Mouse (Mus musculus) kidney, embryonic 16.5 days (tissue): ENCODE results near the gene Nacc2. TPM values are rescaled to one million over a fixed set of nuclear protein-coding genes. Genes with fewer than 3 reads are reported as not detected.

ENCODE experiments used
- ATAC-seq: fragments of 200-750 bp; cut with Nextera tagmentation; 2 replicates; pipeline ENCODE4 v1.8.0; 2017; ENCODE audit warnings: moderate TSS enrichment; ENCODE audit not compliant: low FRiP score, low TSS enrichment
- H3K27ac ChIP-seq: fragments of 300-500 bp; sonication (generic); 2 replicates; pipeline ENCODE4 v1.5.1; 2014; ENCODE audit warnings: low read length
- H3K27me3 ChIP-seq: fragments of 300-500 bp; sonication (generic); 2 replicates; pipeline ENCODE4 v1.6.1; 2014; ENCODE audit warnings: low read length, control low read depth, mixed read lengths; ENCODE audit not compliant: insufficient read depth
- H3K36me3 ChIP-seq: fragments of 300-500 bp; sonication (generic); 2 replicates; pipeline ENCODE4 v1.6.1; 2014; ENCODE audit warnings: low read length, control low read depth, mixed read lengths; ENCODE audit not compliant: insufficient read depth
- H3K4me1 ChIP-seq: fragments of 300-500 bp; sonication (generic); 2 replicates; pipeline ENCODE4 v1.6.1; 2014; ENCODE audit warnings: low read length, control low read depth, mixed read lengths; ENCODE audit not compliant: insufficient read depth
- H3K4me2 ChIP-seq: fragments of 300-500 bp; sonication (generic); replicated peaks from 2 replicates; pipeline ENCODE4 v1.6.1; 2014; ENCODE audit warnings: low read depth, low read length
- H3K4me3 ChIP-seq: fragments of 300-500 bp; sonication (generic); 2 replicates; pipeline ENCODE4 v1.5.1; 2014; ENCODE audit warnings: mild to moderate bottlenecking, low read length
- H3K9ac ChIP-seq: fragments of 300-500 bp; sonication (generic); replicated peaks from 2 replicates; pipeline ENCODE4 v1.6.1; 2014; ENCODE audit warnings: low read length
- H3K9me3 ChIP-seq: fragments of 300-500 bp; sonication (generic); 2 replicates; pipeline ENCODE4 v1.6.1; 2016; ENCODE audit warnings: low read length, control low read depth
- WGBS: fragments of 180-500 bp; shearing (Covaris S2); extraction: QIAGEN DNeasy Blood & Tissue Kit; methylation state at CpG from one replicate; pipeline ENCODE4 v1.1.7; 2014; 5-methylcytosine and 5-hydroxymethylcytosine counted together
- polyA plus RNA-seq: library from polyadenylated mRNA; unstranded; fragments of >200 nt; fragmentation: Nextera tagmentation; extraction: Ambion mirVana; gene quantifications from 2 replicates; pipeline ENCODE4 v1.2.1, GENCODE M21; 2015

The Nacc2 gene
- polyA plus RNA-seq, 1 experiment from 2014 or later: 13.3 TPM

DNA sequence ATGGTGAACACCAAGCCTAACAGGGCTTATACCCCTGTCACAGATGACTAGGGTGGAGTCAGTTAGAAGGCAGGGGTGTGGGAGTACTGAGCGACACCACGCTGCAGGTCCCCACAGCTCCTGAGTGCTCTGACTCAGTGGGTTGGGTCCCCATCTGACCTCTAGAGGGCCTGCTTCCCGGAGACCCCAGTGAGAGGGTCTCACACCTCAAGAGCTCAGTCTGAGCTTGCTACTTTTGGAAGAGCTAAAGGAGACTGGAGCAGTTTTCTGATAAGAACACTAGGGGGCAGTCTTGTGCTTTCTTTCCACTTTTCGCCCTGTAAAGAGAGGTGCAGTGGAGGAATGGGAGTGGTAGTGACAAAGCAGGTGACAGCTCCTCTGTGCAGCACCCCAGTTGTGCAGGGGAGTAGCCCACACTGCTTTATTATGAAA lies 30.9 kb upstream of the Nacc2 start:
- Histone ChIP-seq H3K4me2 (no peak overlapping the region), H3K4me1 (no peaks in the 10 kb centered on the region), H3K36me3 (no peaks in the 10 kb centered on the region), H3K9me3 (no peaks in the 10 kb centered on the region), H3K27ac (no peak overlapping the region), H3K4me3 (no peak overlapping the region), H3K9ac (no peak overlapping the region), H3K27me3 (no peaks in the 10 kb centered on the region)
- 6% methylated on average over 4 of the region's 4 CpGs for WGBS
- ATAC-seq: peak; percentile 63; the same call in 1 of the 2 replicates

DNA sequence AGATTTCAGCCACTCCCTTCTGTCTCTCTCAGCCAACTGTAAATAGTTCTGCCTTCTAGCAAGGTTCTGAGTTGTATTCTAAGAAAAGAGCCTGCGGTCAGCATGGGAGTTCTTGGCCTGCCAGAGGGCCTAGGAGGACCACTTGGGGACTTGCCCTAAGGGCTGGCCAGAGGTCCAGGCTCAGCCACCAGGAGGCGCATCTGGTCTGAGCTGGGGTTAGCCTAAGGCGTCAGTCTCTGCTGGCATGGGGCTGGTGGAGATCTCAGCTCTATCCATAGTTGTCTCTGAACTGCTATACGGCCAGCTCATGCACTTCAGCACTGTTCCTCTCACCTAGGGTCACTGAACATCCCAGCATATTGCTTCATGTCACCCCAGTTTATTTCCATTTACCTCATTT lies 30.3 kb upstream of the Nacc2 start:
- Histone ChIP-seq H3K27me3 (no peaks in the 10 kb centered on the region), H3K9me3 (no peaks in the 10 kb centered on the region), H3K27ac (no peak overlapping the region), H3K36me3 (no peaks in the 10 kb centered on the region), H3K4me1 (no peaks in the 10 kb centered on the region), H3K9ac (no peak overlapping the region), H3K4me2 (no peak overlapping the region), H3K4me3 (no peak overlapping the region)
- no peak for ATAC-seq
- 38% methylated on average over 4 of the region's 4 CpGs for WGBS

DNA sequence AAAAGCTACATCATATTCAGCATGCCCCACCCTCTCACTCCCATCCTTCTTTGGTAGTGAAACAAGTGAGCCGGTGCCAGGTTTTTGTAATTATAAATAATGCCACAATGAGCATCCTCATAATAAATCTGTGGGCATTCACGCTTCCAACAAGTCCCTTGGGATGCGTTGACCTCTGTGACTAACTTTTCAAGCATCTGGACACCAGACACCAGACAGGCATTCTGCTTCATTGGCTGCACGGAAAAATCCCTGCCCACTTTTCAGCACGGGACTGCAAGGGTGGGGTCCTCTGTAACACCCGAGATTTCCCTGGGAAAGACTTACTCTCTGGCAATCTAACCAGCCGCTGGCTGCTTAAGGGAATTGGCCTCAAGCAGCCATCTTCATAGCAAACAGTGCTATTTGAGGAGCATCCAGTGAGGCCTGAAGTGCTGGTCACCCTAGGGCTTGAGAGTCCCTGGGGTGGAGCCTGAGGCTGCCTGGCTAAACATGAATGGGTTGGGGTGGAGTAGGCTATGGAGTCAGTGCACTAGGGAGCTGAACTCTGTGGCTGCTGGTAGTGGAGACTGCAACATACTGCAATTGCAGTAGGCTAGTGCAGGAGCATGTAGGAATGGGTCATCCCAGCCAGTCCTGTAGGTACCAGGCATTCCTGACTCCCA lies 24.8 kb upstream of the Nacc2 start:
- 24% methylated on average over 7 of the region's 7 CpGs for WGBS
- no peak for ATAC-seq
- Histone ChIP-seq H3K27ac (no peak overlapping the region), H3K9ac (no peak overlapping the region), H3K27me3 (no peaks in the 10 kb centered on the region), H3K4me3 (no peak overlapping the region), H3K4me2 (no peak overlapping the region), H3K36me3 (no peaks in the 10 kb centered on the region), H3K9me3 (no peaks in the 10 kb centered on the region), H3K4me1 (peaks cover 24% of the 10 kb centered on the region)

DNA sequence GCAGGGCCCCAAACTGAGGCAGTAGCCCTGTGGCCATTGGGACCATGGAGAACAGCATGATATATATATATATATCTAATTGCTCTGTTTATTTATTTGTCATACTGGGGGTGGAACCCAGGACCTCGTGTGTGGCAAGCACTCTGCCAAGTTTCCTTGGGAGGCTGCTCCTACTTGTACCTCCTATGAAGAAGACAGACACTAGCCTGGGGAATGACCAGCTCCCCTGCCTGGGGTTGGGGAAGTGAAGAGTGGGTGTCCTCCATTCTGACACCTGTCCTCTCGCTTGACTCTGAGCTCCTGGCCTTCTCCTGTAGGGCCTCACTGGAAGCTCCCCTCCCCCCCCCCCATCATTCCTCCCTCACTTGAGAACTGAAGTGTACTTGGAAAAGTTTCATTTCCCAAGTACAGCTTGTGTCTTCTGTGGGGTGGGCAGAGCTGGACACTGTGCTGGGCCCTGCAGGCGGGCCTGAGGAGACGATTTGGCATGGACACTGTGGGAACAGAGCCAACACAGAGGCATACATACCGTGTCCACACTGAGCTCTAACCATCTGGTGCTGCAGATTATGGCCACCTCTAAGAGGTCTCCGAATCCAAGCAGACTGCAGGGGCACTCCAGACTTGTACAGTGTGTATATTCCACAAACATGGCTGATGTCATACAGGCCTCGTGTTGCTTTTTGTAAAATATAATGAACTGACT lies 23.5 kb upstream of the Nacc2 start:
- Histone ChIP-seq H3K4me2 (no peak overlapping the region), H3K27me3 (no peaks in the 10 kb centered on the region), H3K4me1 (peaks cover 28% of the 10 kb centered on the region), H3K9ac (no peak overlapping the region), H3K36me3 (no peaks in the 10 kb centered on the region), H3K9me3 (no peaks in the 10 kb centered on the region), H3K4me3 (no peak overlapping the region), H3K27ac (no peak overlapping the region)
- ATAC-seq: peak; percentile 25; the same call in 1 of the 2 replicates
- 52% methylated on average over 7 of the region's 7 CpGs for WGBS

DNA sequence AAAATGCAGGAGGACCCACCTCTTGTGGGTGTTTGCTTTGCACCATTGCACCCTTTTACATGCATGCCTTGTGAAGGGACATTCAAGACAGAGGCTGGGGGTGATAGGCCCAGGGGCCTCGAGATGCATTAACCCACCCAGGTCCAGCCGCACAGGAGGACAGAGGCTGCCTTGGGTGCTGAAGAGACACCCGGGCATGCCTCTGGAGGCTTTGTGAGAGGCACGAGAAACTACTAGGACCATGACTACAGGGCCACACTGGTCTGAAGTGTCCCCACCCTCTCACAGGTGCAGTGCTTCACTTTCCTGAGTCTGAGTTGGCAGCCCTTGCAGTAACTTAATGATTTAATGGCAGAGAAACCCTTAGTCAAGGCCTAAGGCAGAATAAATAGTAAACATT lies 22.1 kb upstream of the Nacc2 start:
- H3K27ac ChIP-seq: no peak overlapping the region
- peaks cover 37% of the 10 kb centered on the region for H3K4me1 ChIP-seq
- no peak overlapping the region for H3K4me2 ChIP-seq
- no peak overlapping the region for H3K4me3 ChIP-seq
- no peaks in the 10 kb centered on the region for H3K9me3 ChIP-seq
- no peaks in the 10 kb centered on the region for H3K36me3 ChIP-seq
- no peak for ATAC-seq
- H3K27me3 ChIP-seq: no peaks in the 10 kb centered on the region
- no peak overlapping the region for H3K9ac ChIP-seq
- 71% methylated on average over 4 of the region's 4 CpGs for WGBS

DNA sequence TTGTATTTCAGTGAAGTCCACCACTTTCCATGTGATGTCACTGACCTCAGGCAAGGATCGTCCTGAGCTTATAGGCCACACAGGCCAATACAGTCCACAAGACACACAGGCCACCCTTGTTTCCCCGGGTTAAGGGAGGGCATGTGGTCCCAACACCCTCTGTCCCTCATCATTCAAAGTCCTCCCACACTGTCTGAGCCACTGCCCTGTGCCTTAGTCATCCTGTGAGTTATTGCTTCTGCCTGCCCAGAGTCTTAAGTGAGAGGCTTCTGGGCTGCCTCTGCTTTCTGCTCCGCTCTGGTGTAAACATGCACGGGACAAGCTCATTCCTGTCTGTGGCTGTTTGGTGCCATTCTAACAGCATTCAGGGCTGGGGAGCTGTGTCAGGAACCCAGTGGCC lies 21.3 kb upstream of the Nacc2 start:
- Histone ChIP-seq H3K4me3 (no peak overlapping the region), H3K4me1 (peaks cover 38% of the 10 kb centered on the region), H3K36me3 (no peaks in the 10 kb centered on the region), H3K9me3 (no peaks in the 10 kb centered on the region), H3K4me2 (no peak overlapping the region), H3K27ac (no peak overlapping the region), H3K9ac (no peak overlapping the region), H3K27me3 (no peaks in the 10 kb centered on the region)
- no peak for ATAC-seq
- WGBS: 19% methylated on average over 4 of the region's 4 CpGs

DNA sequence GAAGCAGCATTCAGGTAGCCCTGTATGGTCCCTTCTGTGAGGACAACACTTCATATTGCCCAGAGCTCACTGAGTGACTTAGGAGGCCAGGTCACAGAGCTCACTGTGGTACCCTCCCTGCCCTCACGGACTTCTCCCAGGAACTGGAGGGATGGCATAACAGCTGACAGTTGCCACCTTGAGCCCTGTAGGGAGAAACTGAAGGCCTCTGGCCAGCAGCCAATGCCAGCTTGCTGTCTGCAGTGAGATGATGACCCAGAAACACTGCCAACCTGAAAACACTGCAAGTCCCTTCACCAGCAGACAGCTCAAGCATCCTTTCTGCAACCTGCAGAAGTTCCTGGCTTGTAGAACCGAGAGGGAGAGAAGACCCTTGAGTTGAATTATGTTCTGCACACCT lies 20.5 kb upstream of the Nacc2 start:
- WGBS: 60% methylated on average over 2 of the region's 2 CpGs

DNA sequence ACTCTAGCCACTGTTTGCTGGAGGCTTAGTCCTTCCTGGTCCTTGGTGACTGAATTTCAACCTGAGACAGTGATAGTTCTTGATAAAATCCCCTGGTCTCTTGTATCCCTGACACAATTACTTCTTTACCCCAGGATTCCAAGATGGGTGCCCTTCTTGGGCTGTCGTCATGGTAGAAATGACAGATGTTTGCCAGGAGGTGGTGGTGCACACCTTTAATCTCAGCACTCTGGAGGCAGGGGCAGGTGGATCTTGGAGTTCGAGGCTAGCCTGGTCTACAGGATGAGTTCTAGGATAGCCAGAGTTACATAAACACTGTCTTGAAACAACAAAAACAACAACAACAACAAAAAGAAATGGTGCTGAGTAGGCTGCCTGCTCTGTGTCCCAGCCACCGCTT lies 20.0 kb upstream of the Nacc2 start:
- Histone ChIP-seq H3K36me3 (peaks cover 5% of the 10 kb centered on the region), H3K27ac (no peak overlapping the region), H3K9me3 (no peaks in the 10 kb centered on the region), H3K4me2 (no peak overlapping the region), H3K4me1 (peaks cover 50% of the 10 kb centered on the region), H3K27me3 (no peaks in the 10 kb centered on the region), H3K9ac (no peak overlapping the region), H3K4me3 (no peak overlapping the region)
- no peak for ATAC-seq
- 84% methylated on average over 3 of the region's 3 CpGs for WGBS

More for the DNA sequence above, 20.5 kb upstream of the Nacc2 start:
- H3K4me3 ChIP-seq: no peak overlapping the region
- H3K9me3 ChIP-seq: no peaks in the 10 kb centered on the region
- H3K9ac ChIP-seq: no peak overlapping the region
- H3K4me1 ChIP-seq: peaks cover 45% of the 10 kb centered on the region
- no peak overlapping the region for H3K27ac ChIP-seq
- H3K36me3 ChIP-seq: no peaks in the 10 kb centered on the region
- no peaks in the 10 kb centered on the region for H3K27me3 ChIP-seq
- no peak overlapping the region for H3K4me2 ChIP-seq
- no peak for ATAC-seq

DNA sequence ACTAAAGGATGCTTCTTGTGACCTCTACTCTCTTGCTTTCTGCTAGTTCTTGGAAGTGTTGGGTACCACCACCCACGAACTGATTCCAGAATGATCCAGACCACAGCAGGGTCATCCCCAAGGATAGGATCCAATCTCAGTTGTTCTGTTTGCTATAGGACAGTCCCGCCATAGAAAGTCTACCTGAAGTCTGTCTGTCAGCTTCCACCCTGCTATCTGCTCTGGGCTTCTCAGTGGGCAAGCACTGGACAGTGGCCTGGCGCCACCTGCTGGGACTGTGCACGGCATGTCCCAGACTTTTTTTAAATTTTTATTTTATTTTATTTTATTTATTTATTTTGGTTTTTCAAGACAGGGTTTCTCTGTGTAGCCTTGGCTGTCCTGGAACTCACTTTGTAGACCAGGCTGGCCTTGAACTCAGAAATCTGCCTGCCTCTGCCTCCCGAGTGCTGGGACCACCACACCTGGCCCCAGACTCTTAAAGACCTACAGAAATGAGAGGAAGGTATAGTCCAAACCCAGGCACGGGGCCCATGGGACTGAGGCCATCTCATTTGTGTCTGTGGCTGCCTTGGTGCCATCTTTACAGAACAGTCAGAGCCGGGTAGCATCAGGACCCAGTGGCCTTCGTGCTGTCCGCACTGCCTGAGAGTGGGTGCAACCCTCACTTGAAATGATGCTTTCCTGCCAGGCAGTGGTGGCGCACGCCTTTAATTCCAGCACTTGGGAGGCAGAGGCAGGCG lies 19.0 kb upstream of the Nacc2 start:
- 61% methylated on average over 12 of the region's 12 CpGs for WGBS
- H3K36me3 ChIP-seq: peaks cover 15% of the 10 kb centered on the region
- no peak overlapping the region for H3K4me2 ChIP-seq
- no peak overlapping the region for H3K27ac ChIP-seq
- peaks cover 43% of the 10 kb centered on the region for H3K4me1 ChIP-seq
- no peak overlapping the region for H3K4me3 ChIP-seq
- ATAC-seq: no peak
- no peaks in the 10 kb centered on the region for H3K27me3 ChIP-seq
- no peak overlapping the region for H3K9ac ChIP-seq
- H3K9me3 ChIP-seq: no peaks in the 10 kb centered on the region

DNA sequence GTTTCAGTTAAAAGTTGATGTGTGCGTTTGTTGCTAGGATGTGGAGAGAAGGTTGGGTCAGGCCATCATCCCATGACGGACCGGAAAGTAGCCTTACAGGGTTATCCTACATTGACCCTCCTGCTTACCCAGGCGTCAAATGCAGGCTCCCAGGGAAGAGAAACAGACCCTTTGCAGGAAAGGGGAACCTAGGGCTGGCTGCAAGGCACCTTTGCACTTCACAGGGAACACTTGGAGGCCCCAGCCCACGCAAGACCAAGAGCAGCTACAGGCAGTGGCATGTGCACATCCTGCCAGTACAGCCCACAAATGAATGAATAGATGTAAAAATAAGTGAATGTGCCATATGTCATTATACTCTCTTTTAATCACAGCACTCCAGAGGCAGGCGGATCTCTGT lies 17.9 kb upstream of the Nacc2 start:
- Histone ChIP-seq H3K36me3 (peaks cover 22% of the 10 kb centered on the region), H3K27me3 (no peaks in the 10 kb centered on the region), H3K4me1 (peaks cover 35% of the 10 kb centered on the region), H3K4me2 (peak overlapping the region; percentile 81), H3K27ac (peak overlapping the region; percentile 97), H3K9me3 (no peaks in the 10 kb centered on the region), H3K9ac (peak overlapping the region; percentile 96), H3K4me3 (peak overlapping the region; percentile 85)
- ATAC-seq: peak; percentile 4
- WGBS: 15% methylated on average over 6 of the region's 6 CpGs
